Mouse (Mus musculus) embryonic facial prominence, embryonic 11.5 days (tissue): ENCODE measurements around the gene Pitpnm1. TPM values are rescaled to one million over a fixed set of nuclear protein-coding genes. Genes with fewer than 3 reads are reported as not detected.

ENCODE experiments used
- ATAC-seq: fragments of 200-750 bp; cut with Nextera tagmentation; replicated peaks from 2 replicates; pipeline ENCODE4 v1.8.0; 2017; ENCODE audit warnings: low read depth; ENCODE audit not compliant: insufficient number of reproducible peaks, low FRiP score, low TSS enrichment
- DNase-seq: peaks from one replicate; pipeline ENCODE4 v3.0.0-alpha.2; 2015; ENCODE audit warnings: low spot score
- H3K27ac ChIP-seq: fragments of 300-500 bp; sonication (generic); replicated peaks from 2 replicates; pipeline ENCODE4 v1.5.1; 2014; ENCODE audit warnings: mild to moderate bottlenecking, low read depth, low read length, control low read depth
- H3K27me3 ChIP-seq: fragments of 300-500 bp; sonication (generic); 2 replicates; pipeline ENCODE4 v1.6.1; 2014; ENCODE audit warnings: mild to moderate bottlenecking, low read length, moderate library complexity, mixed read lengths; ENCODE audit not compliant: control insufficient read depth, insufficient read depth
- H3K36me3 ChIP-seq: fragments of 300-500 bp; sonication (generic); replicated peaks from 2 replicates; pipeline ENCODE4 v1.6.1; 2014; ENCODE audit warnings: low read depth, mild to moderate bottlenecking, low read length, moderate library complexity, mixed read lengths; ENCODE audit not compliant: control insufficient read depth, insufficient read depth
- H3K4me1 ChIP-seq: fragments of 300-500 bp; sonication (generic); 2 replicates; pipeline ENCODE4 v1.6.1; 2014; ENCODE audit warnings: low read length, mixed read lengths; ENCODE audit not compliant: control insufficient read depth, insufficient read depth
- H3K4me2 ChIP-seq: fragments of 300-500 bp; sonication (generic); 2 replicates; pipeline ENCODE4 v1.6.1; 2014; ENCODE audit warnings: low read depth, mild to moderate bottlenecking, control low read depth, low read length, moderate library complexity
- H3K4me3 ChIP-seq: fragments of 300-500 bp; sonication (generic); 2 replicates; pipeline ENCODE4 v1.5.1; 2014; ENCODE audit warnings: low read depth, low read length, control low read depth
- H3K9ac ChIP-seq: fragments of 300-500 bp; sonication (generic); replicated peaks from 2 replicates; pipeline ENCODE4 v1.6.1; 2014; ENCODE audit warnings: mild to moderate bottlenecking, control low read depth, low read length
- H3K9me3 ChIP-seq: fragments of 300-500 bp; sonication (generic); replicated peaks from 2 replicates; pipeline ENCODE4 v1.6.1; 2016; ENCODE audit warnings: mild to moderate bottlenecking, low read length, inconsistent platforms, mixed read lengths; ENCODE audit not compliant: control insufficient read depth
- WGBS: fragments of 180-500 bp; shearing (Covaris S2); extraction: QIAGEN DNeasy Blood & Tissue Kit; methylation state at CpG from one replicate; pipeline ENCODE4 v1.1.7; 2014; 5-methylcytosine and 5-hydroxymethylcytosine counted together
- polyA plus RNA-seq: library from polyadenylated mRNA; unstranded; fragments of >200 nt; fragmentation: Nextera tagmentation; extraction: Ambion mirVana; gene quantifications from 2 replicates; pipeline ENCODE4 v1.2.1, GENCODE M21; 2014

The Pitpnm1 gene
- polyA plus RNA-seq, 1 experiment from 2014 or later, result 6.3 TPM

DNA sequence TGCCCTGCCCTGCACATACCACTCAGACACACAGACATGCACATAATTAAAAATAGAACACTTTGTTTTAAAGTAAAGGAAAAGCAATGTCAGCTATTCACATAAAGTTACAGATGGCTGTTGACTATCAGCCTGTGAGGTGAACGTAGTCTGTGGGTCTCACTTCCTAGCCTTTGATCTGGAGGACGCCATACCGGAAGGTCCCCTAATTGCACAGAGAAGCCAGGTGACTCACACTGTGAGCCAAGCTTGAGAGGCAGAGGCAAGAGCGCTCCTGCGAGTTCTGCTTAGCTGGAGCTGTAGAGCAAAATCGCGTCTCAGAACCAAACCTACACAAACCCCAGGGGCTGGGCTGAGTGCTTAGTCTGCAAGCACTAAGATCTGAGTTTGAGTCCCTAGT, 6.0 kb upstream of the Pitpnm1 start:
- Histone ChIP-seq H3K4me1 (no peaks in the 10 kb centered on the region), H3K27me3 (no peaks in the 10 kb centered on the region), H3K36me3 (no peaks in the 10 kb centered on the region), H3K27ac (no peak overlapping the region), H3K9me3 (no peaks in the 10 kb centered on the region), H3K4me2 (no peak overlapping the region), H3K9ac (no peak overlapping the region), H3K4me3 (no peak overlapping the region)
- no peak for ATAC-seq
- WGBS, result 79% methylated on average over 7 of the region's 7 CpGs
- no peak for DNase-seq

DNA sequence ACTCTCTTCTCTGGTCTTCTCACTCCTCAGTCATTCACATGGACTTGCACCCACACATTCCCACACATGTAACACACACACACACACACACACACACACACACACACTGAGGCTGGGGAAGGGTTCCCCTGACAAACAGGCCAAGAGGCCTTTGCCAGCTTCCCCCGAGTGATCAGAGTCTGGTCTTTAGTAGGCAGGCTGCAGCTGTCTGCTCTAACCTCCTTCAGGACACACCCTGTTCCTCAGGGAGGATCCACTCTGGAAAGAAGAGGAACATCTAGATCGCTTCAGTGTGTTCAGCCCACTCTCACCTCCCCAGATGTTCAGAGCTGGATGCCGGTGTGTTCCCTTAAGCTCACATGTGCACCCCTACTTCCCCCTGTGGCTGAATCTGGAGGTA, 5.5 kb upstream of the Pitpnm1 start:
- ATAC-seq, result no peak
- Histone ChIP-seq H3K9ac (no peak overlapping the region), H3K27ac (no peak overlapping the region), H3K4me3 (no peak overlapping the region), H3K4me1 (no peaks in the 10 kb centered on the region), H3K36me3 (no peaks in the 10 kb centered on the region), H3K4me2 (no peak overlapping the region), H3K9me3 (no peaks in the 10 kb centered on the region), H3K27me3 (no peaks in the 10 kb centered on the region)
- no peak for DNase-seq
- WGBS, result 63% methylated on average over 3 of the region's 3 CpGs

DNA sequence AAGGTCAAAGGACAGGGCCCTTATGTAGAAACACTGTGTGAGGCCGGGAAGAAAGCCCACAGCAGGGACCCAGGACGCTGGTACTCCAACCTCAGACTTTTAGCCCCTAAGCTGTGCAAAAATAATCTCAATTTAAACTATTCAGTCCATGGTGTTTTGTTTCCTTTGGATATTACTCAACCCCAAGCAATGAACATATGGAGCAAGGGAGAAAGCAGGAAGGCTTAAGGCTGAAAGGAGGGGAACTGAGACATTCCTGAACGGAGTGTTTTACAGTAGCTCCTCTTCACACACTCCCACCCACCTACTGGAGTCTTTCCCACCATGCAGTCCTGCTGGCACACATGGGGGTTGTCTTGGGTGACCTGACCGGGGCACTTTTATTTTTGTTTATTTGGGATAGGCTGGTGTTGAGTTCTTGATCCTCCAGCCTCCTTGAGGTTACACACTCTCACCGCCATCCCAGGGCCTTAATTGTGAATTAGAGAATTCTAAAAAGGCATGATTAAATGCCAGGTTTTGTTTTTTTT, 5.0 kb upstream of the Pitpnm1 start:
- WGBS, result 73% methylated on average over 5 of the region's 5 CpGs

DNA sequence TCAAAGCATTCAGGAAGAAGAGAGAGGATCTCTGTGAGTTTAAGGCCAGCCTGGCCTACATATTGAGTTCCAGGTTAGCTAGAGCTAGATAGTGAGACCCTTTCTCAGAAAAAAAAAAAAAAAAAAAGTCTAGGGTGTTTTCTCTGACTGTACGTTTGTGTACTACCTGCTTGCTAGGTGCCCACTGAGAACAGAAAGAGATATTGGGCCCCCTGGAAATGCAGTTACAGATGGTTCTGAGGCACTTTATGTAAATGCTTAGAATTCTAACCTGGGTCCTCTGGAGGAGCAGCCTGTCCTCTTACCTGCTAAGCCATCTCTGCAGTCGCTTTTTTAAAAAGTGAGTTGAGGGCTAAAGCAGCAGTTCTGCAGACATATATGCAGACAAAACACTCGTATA, 4.0 kb upstream of the Pitpnm1 start:
- ATAC-seq, result no peak
- Histone ChIP-seq H3K4me2 (no peak overlapping the region), H3K27me3 (peaks cover 11% of the 10 kb centered on the region), H3K9me3 (no peaks in the 10 kb centered on the region), H3K4me1 (peaks cover 4% of the 10 kb centered on the region; the same call in 1 of the 2 replicates), H3K4me3 (no peak overlapping the region), H3K27ac (no peak overlapping the region), H3K9ac (no peak overlapping the region), H3K36me3 (no peaks in the 10 kb centered on the region)
- no peak for DNase-seq
- WGBS, result 78% methylated on average over 3 of the region's 3 CpGs

More for the DNA sequence above, 5.0 kb upstream of the Pitpnm1 start:
- peaks cover 4% of the 10 kb centered on the region; the same call in 1 of the 2 replicates for H3K4me1 ChIP-seq
- no peaks in the 10 kb centered on the region for H3K36me3 ChIP-seq
- DNase-seq (no peak), ATAC-seq (no peak)
- no peak overlapping the region for H3K9ac ChIP-seq
- peaks cover 3% of the 10 kb centered on the region for H3K27me3 ChIP-seq
- H3K4me2 ChIP-seq, result no peak overlapping the region
- H3K9me3 ChIP-seq, result no peaks in the 10 kb centered on the region
- H3K4me3 ChIP-seq, result no peak overlapping the region
- H3K27ac ChIP-seq, result no peak overlapping the region

DNA sequence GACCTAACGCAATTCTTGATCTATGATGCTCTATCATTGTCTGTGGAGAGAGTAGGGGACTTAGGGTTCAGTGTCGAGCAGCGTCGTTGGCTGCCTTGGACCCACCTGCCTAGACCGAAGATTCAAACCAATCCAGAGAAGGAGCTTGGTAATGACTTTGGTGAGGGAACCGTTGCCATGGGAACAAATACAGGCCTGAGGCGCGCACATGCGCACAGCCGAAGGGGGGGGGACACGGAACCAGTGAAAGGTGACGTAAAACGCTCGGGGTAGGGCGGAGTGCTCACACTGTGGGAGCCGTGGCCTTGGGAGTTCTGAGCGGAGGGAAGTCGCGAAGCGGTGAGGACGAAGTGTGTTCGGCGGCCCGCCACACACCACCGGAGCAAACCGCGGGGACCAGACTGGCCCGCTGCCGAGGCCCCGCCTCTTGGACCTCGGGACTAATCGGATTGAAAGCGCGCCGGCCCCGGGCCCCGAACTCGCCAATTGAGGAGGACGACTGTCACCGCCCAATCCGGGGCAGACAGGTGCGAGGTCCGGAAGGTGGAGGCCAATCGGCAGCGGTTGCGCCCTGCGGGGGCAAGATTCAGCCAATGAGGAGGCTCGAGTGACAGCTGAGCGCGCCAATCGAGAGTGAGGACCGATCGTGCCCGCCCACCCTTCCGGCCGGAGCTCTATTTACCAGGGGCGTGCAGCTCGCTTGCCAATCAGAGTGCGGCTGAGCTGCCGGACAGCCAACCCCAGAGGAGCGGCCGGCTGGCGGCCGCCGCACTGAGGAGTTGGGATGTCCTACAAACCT, 3.0 kb upstream of the Pitpnm1 start, which contains the start of gene Cdk2ap2:
TSS of gene Cdk2ap2 (plus strand) at position 541 of the 799 bp plus-strand sequence.
- Histone ChIP-seq H3K9me3 (no peaks in the 10 kb centered on the region), H3K36me3 (no peaks in the 10 kb centered on the region), H3K4me1 (peaks cover 4% of the 10 kb centered on the region; the same call in 1 of the 2 replicates), H3K27me3 (peaks cover 19% of the 10 kb centered on the region), H3K27ac (no peak within 1 kb of the TSS), H3K9ac (peak within 1 kb of the TSS; percentile 53), H3K4me3 (peak within 1 kb of the TSS; percentile 62), H3K4me2 (peak within 1 kb of the TSS; percentile 70)
- DNase-seq, result peak; percentile 99
- under 1% methylated on average over 65 of the region's 65 CpGs for WGBS
- peak; percentile 92 for ATAC-seq

DNA sequence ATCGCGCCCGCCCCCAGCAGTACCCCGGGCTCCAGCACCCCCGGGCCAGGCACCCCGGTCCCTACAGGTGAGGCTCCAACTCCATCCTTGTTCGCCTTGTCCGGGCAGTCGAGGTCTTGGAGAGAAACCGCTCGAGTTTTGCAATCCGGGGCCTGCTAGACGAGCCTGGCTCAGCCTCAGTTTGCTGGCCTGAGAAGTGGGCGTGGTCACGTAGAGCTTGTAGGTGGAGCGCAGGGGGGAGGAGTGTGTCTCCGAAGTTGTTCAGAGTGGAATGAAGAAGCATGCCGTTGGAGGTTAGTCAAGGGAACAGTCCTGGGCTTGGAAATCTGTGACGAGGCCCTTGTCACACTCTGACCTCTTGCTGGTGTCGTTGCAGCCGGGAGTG, 2.4 kb upstream of the Pitpnm1 start:
- peak overlapping the region; percentile 62 for H3K4me3 ChIP-seq
- no peaks in the 10 kb centered on the region for H3K36me3 ChIP-seq
- WGBS, result 2% methylated on average over 21 of the region's 21 CpGs
- H3K9ac ChIP-seq, result peak overlapping the region; percentile 53; the same call in 1 of the 2 replicates
- peaks cover 4% of the 10 kb centered on the region; the same call in 1 of the 2 replicates for H3K4me1 ChIP-seq
- peak; percentile 73 for DNase-seq
- H3K27ac ChIP-seq, result no peak overlapping the region
- ATAC-seq, result peak; percentile 17; the same call in 1 of the 2 replicates
- no peaks in the 10 kb centered on the region for H3K9me3 ChIP-seq
- peaks cover 19% of the 10 kb centered on the region for H3K27me3 ChIP-seq
- peak overlapping the region; percentile 54 for H3K4me2 ChIP-seq

DNA sequence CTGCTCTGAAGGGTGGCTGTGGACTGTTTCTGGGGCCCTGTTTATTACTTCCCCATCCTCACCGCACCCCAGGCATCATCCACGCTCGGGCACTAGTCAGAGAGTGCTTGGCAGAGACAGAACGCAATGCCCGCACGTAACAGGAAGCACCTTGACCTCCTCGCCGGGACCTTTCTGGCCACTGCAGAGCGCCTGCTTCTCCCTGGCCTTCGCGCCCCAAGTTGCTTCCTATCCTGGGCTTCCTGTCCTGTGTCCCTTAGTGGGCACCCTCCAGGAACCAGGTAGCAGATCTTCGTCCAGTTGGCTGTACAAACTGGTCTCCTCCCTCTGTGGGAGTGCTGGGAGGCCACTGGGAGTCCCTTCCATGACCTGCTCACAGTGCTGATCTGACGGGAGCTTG, 1.4 kb upstream of the Pitpnm1 start:
- no peak overlapping the region for H3K27ac ChIP-seq
- DNase-seq (no peak), ATAC-seq (no peak)
- no peaks in the 10 kb centered on the region for H3K9me3 ChIP-seq
- H3K9ac ChIP-seq, result no peak overlapping the region
- peaks cover 19% of the 10 kb centered on the region for H3K27me3 ChIP-seq
- H3K4me3 ChIP-seq, result no peak overlapping the region
- H3K4me1 ChIP-seq, result peaks cover 4% of the 10 kb centered on the region; the same call in 1 of the 2 replicates
- no peak overlapping the region for H3K4me2 ChIP-seq
- WGBS, result 83% methylated on average over 13 of the region's 13 CpGs
- no peaks in the 10 kb centered on the region for H3K36me3 ChIP-seq

DNA sequence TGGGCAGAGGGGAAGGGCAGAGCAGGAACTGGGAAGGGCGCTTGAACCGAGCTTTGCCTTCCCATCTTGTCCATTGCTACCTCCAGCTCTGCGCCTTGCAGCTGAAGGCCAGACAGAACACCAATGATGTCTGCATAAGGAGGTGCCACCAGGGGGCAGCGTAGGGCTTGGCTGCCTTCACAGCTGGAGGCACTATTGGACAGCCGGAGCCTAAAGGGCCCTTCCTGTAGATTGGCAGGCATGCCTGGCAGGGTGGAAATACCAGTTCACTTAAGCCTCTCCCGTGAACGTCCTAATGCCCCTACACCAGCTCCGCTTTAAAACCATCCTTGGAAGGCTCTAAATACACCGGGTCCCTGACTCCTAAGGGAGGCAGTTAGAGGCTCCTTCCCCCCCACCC, 742 bp upstream of the Pitpnm1 start:
- Histone ChIP-seq H3K27ac (no peak overlapping the region), H3K36me3 (no peaks in the 10 kb centered on the region), H3K4me1 (peaks cover 4% of the 10 kb centered on the region; the same call in 1 of the 2 replicates), H3K4me2 (no peak overlapping the region), H3K9me3 (no peaks in the 10 kb centered on the region), H3K4me3 (no peak overlapping the region), H3K27me3 (peaks cover 19% of the 10 kb centered on the region), H3K9ac (no peak overlapping the region)
- 11% methylated on average over 9 of the region's 9 CpGs for WGBS
- ATAC-seq (no peak), DNase-seq (peak; percentile 95)
